Mouse (Mus musculus): ENCODE measurements around the gene Mid1.
"Not testable (repeated sequence)": the region's sequence is repeated elsewhere in the genome, so short reads cannot be mapped to it uniquely, and the experiment has no call there.

- TF ChIP-seq CTCF (IDR thresholded peaks at IDR 0.05; ENCODE audit: low read depth, low read length); POLR2A (IDR thresholded peaks at IDR 0.05; ENCODE audit: extremely low read depth, insufficient read depth, low read length): not testable (repeated sequence)
Observed at GRCm38 (mm10) chrX:170020690-170021050, 335.7 kb downstream of the Mid1 start.
